Mouse (Mus musculus): ENCODE data around the gene Commd2.

GRCm38 (mm10) chr3:57637596-57637995, 13.9 kb downstream of the Commd2 start:
- TF ChIP-seq CTCF (IDR thresholded peaks at IDR 0.05; ENCODE audit: control insufficient read depth, insufficient read depth, insufficient replicate concordance, low read depth, low read length), result no peak
- TF ChIP-seq POLR2A (IDR thresholded peaks at IDR 0.05; ENCODE audit: control insufficient read depth, low read depth, low read length), result no peak

Data from testis, adult 2 months (tissue).